Mouse (Mus musculus) liver, embryonic 14.5 days (tissue): ENCODE data around the gene Olig3.

ENCODE experiments used
- CTCF ChIP-seq: IDR thresholded peaks from 2 replicates; pipeline ENCODE4 v1.5.1; 2016; ENCODE audit warnings: antibody characterized with exemption, low read depth, control low read depth
- EP300 ChIP-seq: IDR thresholded peaks from 2 replicates; pipeline ENCODE4 v1.6.1; 2016; ENCODE audit warnings: antibody characterized with exemption, low read depth

DNA sequence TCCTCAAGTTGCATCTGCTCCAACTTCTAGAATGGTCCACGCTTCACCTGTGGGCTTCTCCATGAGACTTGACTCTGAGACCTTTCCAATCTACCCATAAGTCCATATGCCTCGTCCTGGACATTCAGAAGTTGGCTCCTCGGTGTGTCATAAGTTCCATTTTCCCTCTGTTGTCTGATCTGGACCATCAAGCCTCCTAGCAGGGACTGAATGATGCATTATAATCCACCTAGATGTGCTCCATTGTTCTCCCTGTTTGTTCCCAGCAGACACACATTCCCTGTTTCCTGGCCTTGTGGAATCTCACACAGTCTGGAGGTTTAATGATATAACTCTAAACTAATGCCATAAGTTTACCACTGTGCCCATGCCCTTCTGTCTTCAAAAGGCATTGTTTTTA lies 50.8 kb downstream of the Olig3 start:
- TF ChIP-seq CTCF (no peak), EP300 (no peak)
